Mouse (Mus musculus) frontal cortex, postnatal 10 days (tissue): ENCODE results near the gene Atp6v1g1.

ENCODE experiments used
- DNase-seq, 2 experiments: peaks; one replicate each; pipeline ENCODE4 v3.0.0; 2022; ENCODE audit warnings: low spot score in 2 of 2, mixed read lengths in 1 of 2

Atp6v1g1 gene

DNA sequence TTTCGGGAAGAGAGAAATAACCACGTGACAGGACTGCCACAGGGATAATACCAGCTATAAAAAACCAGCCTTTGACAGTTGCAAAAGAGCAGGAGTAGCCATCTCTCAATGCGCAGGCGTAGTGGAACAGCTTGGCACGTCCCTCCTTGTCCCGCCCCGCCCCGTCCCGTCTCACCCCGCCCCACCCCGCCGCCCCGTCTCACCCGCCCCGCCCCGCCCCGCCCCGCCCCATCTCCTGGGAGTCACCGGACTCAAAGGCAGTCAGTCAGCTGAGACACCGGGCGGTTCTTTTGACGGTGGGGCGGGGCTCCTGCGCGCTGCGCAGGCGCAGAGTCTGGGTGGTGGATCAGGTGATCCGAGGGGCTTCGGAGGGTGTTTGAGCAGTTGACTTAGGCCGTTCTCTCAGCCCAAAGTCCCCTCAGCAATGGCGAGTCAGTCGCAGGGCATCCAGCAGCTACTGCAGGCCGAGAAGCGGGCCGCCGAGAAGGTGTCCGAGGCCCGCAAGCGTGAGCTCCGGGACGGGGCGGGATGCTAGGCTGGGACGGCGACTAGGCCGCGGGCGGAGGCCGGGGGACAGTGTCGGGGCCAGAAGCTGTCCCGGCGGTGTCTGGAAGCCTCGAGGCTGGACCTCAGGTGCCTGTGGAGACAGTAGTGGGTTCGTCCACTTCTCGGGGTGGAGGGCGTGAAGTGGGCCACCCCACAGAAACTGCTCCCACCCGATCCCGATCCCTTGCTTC, at the start of gene Atp6v1g1:
Gene Atp6v1g1 (plus strand): TSS at position 279 of the 737 bp plus-strand sequence.
- peak; percentile 94 for DNase-seq

DNA sequence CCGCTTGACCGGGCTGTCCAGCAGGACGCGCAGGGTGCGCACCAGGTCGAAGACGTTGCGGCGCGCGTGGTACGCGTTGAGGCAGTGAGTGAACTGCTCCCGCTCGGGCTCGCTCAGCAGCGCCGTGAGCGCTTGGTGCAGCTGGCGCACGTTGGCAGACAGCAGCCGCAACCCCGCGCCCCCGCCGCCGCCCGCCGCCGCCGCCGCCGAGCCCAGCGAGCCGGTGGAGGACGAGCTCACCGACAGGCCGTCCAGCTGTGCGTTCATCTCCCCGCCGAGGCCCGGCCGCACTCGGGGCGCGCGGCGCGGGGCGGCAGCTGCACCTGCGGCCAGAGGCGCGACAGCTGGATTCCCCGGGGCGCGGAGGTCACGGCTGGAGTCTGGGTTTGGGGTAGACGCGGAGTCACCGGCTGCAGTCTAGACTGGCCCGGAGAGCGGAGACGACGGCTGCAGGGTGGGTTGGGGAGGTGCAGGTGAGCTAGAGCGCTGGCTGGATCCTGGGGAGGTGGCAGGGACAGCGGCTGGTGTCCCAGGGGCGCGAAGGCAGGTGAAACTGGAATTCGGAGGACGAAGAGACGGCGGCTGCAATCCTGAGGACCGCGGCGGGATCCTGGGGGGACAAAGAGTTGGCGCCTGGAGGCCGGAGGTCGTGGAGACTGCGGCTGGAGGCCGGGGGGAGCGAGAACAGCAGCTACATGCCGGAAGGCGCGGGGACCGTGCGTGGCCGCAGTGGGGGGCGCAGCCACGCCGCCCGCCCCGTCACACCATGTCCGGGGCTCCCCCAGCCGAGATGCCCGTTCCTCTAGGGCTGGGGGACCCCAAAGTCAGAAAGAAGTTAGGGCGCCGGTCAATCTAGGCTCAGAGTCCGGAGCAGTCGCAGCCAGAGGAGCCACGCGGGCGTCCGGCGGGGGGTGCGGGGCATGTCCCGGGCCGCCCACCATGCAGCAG, 49.3 kb upstream of the Atp6v1g1 start:
- peak; percentile 28 to 53 for DNase-seq

DNA sequence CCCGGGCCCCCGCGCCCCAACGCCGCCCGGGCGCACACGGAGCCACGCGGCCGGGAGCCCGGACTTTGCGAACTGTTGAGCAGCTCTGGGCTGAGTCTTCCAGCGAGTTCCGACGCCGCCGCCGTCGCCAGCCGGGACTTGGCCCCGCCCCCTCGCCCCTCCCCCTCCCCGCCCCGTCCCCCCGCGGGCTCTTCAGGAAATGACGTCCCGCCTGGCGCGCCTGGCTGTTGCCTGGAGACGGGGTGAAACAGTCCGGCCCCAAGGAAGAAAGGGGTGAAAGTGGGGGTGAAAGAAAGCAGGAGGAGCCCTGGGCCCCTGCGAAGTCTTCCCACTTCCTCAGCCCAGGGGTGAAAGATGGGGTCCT, 48.7 kb upstream of the Atp6v1g1 start, which contains the start of gene Whrn:
Gene Whrn (minus strand): TSS at position 77 of the 364 bp plus-strand sequence.
- peak; percentile 37 to 66 for DNase-seq

DNA sequence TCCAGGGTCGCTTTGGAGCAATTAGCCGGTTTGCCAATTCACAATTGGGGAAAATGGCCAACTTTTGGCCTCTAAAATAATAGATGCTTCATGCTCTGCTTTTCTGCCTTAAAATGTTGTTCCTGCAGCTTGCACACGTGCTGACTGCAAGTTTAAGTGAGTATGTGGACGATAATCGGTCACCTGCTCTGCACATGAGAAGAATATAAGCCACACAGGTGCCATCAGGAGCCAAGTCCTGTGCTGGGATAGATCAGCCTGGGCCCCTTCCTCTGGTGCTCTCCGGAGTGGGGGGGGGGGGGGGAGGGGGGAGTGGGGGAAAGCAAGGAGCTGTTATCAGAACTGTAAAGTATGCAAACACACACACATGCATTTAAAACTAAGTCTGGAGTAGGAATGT, 48.3 kb upstream of the Atp6v1g1 start:
- DNase-seq, result no peak

DNA sequence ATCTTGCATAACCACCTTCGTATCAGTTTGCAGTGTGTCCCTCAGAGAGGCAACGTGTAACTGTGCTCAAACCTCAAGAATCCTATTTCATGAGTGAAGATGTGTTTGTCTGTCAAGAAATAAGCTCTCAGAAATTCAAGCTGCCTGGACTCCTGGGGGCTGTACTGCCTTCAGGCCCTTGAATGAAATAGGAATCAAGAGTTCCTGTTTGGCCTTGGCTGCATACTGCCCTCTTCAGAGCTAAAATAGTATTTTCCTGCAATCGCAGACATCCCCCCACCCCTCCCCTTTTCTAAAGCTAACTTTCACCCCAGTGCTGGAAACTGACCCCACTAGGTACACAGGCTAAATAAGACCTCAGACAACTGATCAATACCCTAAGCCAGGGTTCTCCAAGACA, 46.2 kb upstream of the Atp6v1g1 start:
- DNase-seq, result no peak

DNA sequence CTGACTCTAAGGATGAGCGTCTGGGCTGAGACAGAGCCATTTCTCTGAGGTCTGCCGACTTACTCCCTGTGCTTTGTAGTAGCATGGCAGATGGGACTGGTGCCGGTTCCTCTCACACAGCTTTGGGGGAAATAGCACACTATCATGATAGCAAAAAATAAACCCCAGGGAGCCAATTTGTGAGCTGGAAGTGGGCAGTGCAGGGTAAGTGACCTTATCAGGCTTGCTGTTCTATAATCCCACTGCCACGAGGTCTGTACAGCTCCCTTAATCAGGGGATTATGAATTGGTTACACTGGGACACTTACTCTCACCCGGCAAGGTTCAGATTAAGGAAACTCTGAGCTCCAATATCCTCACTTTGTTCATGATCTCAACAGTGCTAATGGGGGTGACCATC, 43.5 kb upstream of the Atp6v1g1 start:
- no peak for DNase-seq

DNA sequence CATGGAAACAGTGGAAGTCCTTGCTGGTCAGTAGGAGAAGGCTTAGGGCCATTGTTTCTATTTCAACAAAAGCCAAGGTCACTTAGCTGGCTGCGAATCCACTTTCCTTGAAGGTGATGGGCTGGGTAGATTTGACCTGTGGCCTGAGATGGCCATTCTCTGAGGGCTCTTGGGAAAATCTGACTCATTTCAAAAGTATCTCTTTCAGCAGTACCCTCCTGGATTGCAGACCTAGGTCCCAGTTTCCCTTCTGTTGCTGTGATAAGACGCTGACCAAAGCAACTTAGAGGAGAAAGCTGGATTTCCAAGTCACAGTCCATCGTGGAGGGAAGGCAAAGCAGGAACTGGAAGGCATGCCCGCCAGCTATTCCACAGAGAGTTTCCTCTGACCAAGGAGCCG, 40.6 kb upstream of the Atp6v1g1 start:
- no peak for DNase-seq

DNA sequence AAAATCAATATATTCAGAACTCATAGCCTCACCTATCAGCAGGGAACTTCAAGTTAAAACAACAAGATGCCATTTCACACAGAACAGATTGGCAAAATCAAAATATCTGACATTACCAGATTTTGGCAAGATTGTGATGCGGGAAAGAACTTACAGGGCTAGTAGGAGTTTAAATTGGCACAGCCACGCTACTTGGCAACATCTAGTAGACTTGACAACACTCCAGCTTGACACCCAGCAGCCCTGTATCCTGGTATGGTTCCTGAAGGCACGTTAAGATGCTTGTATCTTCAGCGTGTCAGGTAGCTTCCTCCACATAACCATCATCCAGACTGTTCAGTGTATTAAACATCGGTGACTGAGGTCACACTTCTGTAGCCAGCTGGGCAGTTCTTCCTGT, 37.1 kb upstream of the Atp6v1g1 start:
- DNase-seq, result no peak

DNA sequence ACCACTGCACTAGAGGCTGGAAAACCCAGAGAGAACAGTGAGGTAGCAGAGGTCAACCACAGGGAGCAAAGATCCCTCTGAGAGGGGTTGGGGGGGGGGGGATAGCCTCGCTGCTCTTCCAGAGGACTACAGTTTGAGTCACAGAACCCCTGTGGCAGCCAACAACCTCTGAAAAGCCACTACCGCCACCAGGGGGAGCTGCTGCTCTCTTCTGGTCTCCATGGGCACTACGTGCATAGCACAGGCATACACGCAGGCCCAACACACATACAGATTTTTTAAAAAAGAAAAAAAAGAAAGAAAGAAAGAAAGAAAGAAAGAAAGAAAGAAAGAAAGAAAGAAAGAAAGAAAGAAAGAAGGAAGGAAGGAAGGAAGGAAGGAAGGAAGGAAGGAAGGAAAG, 36.3 kb upstream of the Atp6v1g1 start:
- DNase-seq, result peak in 1 of 2 experiments; percentile 52

DNA sequence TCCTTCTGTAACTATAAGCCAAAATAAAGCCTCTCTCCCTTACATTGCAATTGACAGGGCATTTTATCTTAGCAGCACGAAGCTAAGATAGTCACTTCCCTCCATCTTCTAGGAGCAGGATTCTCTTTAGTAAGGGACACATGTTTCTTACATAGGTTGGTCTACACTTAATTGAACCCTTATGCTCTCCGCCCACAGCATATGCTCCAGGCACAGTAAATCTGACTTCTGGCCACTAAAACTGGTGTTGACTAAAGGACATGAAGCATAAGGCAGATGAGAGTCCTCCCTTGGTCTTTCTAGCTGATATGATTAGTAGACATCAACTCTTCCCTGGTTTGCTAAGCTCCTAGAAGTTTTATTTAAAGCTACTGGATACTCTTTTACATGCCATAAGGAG, 31.7 kb upstream of the Atp6v1g1 start:
- DNase-seq, result no peak

DNA sequence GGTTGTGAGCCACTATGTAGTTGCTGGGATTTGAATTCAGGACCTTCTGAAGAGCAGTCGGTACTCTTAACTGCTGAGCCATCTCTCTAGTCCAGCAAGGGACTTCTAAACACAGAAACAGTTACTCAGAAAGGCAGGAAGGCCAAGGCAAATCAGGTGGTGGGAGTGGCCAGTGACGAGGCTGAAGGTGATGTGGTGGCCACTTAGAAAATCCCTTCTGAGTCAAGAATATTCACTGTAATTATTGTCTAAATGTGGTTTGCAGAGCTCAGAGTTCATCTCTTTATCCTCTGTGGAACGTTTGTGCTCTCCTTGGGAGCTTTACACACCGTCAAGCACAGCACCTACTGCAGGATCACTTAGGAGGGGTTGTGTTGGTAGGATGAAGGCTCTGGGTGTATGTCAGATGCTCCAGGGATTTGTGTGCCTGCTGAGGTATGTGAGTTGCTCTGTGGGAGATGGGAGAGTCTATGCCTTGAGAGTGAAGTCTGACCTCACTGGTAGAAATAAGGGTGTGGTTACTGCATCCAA, 30.1 kb upstream of the Atp6v1g1 start:
- DNase-seq, result no peak

DNA sequence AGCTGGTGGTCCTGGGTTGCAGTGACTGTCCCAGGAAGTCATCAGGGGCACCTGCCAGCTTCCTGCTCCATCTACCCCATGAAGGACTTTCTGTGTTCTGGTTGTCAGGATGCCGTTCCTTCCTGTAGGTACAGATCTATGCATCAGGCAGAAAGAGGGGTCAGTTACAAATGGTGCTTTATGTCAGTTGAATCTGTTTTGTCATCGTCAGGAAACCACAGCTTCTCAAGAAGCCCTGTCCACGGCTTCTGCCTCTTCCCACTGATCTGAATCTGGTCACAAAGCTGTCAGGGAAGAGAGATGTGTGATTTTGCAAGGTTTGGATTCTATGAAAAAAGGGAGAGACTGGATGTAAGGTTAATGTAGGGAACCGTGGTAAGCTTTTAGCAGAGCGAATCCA, 29.6 kb upstream of the Atp6v1g1 start:
- no peak for DNase-seq

DNA sequence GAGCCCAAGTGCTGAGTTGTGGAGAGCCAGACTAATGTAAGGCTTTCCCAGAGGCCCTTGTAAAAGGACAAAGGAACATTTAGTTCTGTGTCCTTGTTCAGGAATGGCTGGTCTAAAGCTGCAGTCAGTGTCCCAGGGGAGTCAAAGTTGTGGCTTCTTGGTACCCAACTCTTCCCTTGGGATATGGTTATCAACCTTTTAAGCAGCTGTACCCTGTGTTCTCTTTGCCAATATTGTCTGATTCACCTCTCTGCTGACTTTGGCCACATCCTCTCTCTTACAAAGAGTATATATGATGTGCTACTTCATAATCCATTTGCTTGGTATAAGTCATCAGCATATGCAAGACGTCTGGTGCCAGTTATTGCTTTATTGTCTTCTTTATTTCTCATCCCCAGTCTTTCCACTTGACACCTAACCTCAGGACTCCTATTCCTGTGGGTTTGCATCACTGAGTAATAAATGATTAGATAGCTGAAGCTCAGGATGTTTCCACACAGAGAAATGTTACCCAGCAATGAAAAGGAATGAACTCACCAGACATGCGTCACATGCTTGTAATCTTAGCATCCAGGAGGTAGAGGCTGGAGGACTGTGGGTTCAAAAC, 22.7 kb upstream of the Atp6v1g1 start:
- no peak for DNase-seq

DNA sequence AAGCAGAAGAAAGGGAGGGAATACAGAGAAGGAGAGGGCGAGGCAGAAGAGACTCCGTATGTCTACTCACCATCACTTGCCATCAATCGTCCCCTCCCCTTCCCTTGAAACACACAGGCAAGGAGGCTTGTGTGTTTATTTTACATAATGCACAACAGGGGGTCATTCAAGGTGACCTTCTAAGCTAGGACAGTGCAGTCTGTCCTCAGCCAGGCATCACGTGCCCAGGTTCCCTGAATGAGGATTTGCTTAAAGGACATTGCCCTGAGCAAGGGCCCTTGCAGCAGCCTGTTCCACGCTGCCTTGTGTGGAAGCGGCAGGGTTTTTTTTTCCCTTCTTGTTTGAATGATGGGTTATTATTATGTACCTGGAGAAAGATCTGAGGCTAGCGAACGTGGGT, 19.1 kb upstream of the Atp6v1g1 start:
- DNase-seq, result no peak

DNA sequence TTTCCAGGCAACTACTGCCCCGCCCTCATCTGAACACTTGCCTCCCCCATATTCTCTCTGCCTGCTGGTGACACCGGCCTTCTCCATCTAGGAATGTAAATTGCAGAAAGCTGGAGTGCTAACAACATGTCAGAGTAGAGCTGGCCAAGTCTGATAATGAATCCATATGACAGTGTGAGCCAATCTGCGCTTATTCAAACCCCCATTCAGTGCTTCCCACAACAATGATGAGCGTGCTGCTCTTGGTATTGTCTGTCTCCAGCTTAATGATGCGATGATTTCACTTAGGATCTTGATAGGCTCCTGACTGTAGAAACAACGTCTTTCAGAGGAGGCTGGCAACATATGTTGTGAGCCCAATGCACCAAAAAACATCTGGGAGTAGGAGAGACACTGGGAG, 15.6 kb upstream of the Atp6v1g1 start:
- peak; percentile 25 to 54 for DNase-seq

DNA sequence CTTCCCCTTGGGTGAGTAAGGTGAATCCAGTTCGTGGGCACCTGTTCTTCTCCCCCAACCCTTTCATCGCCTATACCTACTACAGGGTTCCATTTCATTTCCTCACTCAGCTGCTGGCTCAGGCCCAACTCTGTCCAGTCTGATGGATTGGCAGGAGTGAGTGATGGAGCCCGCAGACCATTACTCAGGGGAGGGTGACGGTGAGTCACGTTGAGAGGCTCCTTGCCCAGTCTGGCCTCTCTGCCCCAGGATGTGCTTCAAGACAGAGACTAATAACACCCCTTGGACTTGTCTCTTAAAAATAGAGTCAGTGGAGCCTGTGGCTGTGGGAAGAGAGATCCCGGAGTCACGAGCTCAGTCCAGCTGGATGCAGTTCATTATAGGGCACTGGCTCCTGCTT, 14.2 kb upstream of the Atp6v1g1 start:
- DNase-seq, result no peak

DNA sequence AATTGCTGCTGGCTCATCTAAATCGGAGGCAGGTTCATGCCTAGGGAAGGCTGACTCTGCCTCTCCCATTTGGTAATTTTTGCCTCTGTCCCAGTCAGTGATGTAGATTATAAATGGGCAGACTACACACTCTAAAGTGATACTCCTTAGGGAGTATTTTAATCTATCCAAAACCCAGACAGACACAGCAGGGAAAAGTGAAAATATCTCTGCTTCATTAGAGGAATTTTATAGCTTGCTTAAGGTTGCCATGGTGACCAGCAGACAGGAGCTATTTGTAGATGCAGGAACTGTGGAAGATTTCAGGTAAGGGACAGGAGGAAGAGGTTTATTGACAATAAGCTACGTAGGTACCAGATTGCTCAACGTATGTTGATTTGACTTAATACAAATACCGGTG, 7.0 kb upstream of the Atp6v1g1 start:
- no peak for DNase-seq

DNA sequence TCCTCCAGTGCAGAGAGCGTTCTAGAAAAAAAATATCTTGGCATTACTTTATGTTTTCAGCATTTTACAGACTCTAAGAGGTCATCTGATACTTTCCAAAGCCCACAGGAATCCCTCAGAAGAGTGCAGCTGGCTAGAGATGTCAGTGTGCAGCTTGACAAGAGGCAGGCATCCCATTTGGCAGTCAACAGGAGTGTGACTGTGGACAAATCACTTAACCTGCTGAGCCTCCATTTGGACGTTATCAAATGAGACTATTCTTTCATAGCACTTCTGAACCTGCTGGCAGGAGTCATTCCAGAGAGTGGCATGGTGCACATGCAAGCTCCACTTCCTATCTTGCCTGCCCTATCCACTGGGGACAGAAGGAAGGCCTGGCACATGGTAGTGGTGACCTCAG, 2.4 kb upstream of the Atp6v1g1 start:
- DNase-seq, result no peak

DNA sequence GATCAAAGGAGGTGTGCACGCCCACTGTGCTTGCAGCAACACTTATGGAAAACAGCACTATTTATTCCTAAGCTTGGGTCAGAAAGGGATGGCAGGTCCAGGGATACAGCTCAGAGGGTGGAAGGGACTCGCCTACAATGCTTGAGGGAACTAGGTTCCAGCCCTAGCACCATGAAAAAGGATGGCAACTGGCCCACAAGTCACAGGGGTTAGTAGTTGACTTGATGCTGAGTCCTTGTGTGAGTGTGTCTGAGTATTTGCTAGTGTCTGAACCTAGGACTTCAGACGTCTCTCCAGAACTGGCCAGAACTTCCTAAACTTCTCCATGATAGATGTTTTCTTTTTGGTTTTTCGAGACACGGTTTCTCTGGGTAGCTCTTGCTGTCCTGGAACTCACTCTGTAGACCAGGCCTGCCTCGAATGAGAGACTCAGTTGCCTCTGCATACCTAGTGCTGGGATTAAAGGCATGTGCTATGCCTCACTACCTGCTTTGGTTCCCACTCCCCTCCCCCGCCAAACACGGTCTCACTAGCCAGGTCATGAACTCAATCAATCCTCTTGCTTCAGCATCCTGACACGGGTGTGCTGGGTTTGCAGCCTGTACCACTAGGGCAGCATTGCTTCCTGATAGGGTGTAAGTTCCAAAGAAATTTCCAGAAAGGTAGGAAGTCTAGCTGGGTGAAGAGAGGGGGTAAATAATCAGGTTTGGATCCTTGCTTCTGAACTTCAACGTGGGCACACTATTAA, 652 bp upstream of the Atp6v1g1 start:
- DNase-seq, result peak in 1 of 2 experiments; percentile 49

DNA sequence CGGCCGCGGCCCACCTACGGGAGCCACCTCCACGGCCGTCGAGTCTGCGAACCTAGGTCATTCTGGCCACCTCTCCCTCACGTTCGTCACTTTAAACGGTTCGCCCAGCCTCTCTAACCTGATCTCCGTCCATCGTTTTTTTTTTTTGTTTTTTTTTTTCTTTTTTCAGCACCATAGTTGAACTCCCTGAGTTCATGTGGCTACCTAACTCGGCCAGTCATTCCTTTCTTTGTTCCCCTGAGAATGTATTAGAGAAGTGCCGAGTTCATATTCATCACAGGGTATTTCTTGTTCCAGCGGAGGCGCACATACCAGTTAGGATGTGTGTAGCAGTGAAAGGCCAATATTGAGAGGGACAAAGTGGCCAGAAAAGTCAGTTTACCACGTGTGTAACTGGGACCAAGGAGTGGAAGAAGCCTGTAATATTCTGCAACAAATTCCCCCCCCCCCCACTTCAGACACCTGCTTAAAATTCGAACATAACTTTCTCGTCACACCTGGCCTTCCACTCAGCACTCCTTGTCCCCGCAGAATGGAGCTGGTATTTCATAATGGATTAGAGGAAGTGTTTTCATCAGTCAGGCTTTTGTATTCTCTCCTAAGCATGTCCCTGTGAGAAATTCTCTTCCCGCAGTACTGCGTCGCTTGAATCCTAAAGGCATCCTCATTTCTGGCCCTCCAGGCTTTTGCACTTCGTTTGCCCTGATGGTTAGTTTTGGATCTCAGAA, 823 bp downstream of the Atp6v1g1 start:
- DNase-seq, result no peak
